Mouse (Mus musculus) intestine, postnatal 0 days (tissue): ENCODE results near the gene Sucla2. TPM values are rescaled to one million over a fixed set of nuclear protein-coding genes. Genes with fewer than 3 reads are reported as not detected.
A peak's percentile ranks its signal among the peaks of the same experiment; 100 is the strongest.

Experiments used
- ATAC-seq: fragments of 200-750 bp; cut with Nextera tagmentation; 2 replicates; pipeline ENCODE4 v1.8.0; 2017; ENCODE audit warnings: mild to moderate bottlenecking, moderate TSS enrichment, moderate library complexity
- H3K27ac ChIP-seq: fragments of 300-500 bp; sonication (generic); 2 replicates; pipeline ENCODE4 v1.5.1; 2014; ENCODE audit warnings: mild to moderate bottlenecking, low read depth, low read length, moderate library complexity
- H3K27me3 ChIP-seq: fragments of 300-500 bp; sonication (generic); replicated peaks from 2 replicates; pipeline ENCODE4 v1.6.1; 2014; ENCODE audit warnings: low read length, mixed read lengths; ENCODE audit not compliant: control insufficient read depth, insufficient read depth
- H3K36me3 ChIP-seq: fragments of 300-500 bp; sonication (generic); 2 replicates; pipeline ENCODE4 v1.6.1; 2014; ENCODE audit warnings: mild to moderate bottlenecking, moderate library complexity; ENCODE audit not compliant: control insufficient read depth, insufficient read depth
- H3K4me1 ChIP-seq: fragments of 300-500 bp; sonication (generic); replicated peaks from 2 replicates; pipeline ENCODE4 v1.6.1; 2014; ENCODE audit warnings: antibody characterized with exemption, low read length, mixed read lengths; ENCODE audit not compliant: control insufficient read depth, insufficient read depth
- H3K4me2 ChIP-seq: fragments of 300-500 bp; sonication (generic); replicated peaks from 2 replicates; pipeline ENCODE4 v1.6.1; 2014; ENCODE audit warnings: low read depth, mild to moderate bottlenecking, moderate library complexity
- H3K4me3 ChIP-seq: fragments of 300-500 bp; sonication (generic); 2 replicates; pipeline ENCODE4 v1.5.1; 2014; ENCODE audit warnings: low read depth, low read length
- H3K9ac ChIP-seq: fragments of 300-500 bp; sonication (generic); 2 replicates; pipeline ENCODE4 v1.6.1; 2014; ENCODE audit warnings: mild to moderate bottlenecking, low read depth, low read length
- H3K9me3 ChIP-seq: fragments of 300-500 bp; sonication (generic); 2 replicates; pipeline ENCODE4 v1.6.1; 2016; ENCODE audit warnings: mixed run types; ENCODE audit not compliant: control insufficient read depth
- CTCF ChIP-seq: sonication (generic); IDR thresholded peaks from 2 replicates; pipeline ENCODE4 v1.5.1; 2016; ENCODE audit warnings: low read depth, mild to moderate bottlenecking, control low read depth, antibody characterized with exemption, moderate library complexity
- WGBS: fragments of 180-500 bp; shearing (Covaris S2); extraction: QIAGEN DNeasy Blood & Tissue Kit; methylation state at CpG from one replicate; pipeline ENCODE4 v1.1.7; 2014; 5-methylcytosine and 5-hydroxymethylcytosine counted together
- polyA plus RNA-seq: library from polyadenylated mRNA; unstranded; fragments of >200 nt; fragmentation: Nextera tagmentation; extraction: Ambion mirVana; gene quantifications from 2 replicates; pipeline ENCODE4 v1.2.1, GENCODE M21; 2015

Gene Sucla2
- polyA plus RNA-seq, 1 experiment from 2014 or later = 202 TPM

DNA sequence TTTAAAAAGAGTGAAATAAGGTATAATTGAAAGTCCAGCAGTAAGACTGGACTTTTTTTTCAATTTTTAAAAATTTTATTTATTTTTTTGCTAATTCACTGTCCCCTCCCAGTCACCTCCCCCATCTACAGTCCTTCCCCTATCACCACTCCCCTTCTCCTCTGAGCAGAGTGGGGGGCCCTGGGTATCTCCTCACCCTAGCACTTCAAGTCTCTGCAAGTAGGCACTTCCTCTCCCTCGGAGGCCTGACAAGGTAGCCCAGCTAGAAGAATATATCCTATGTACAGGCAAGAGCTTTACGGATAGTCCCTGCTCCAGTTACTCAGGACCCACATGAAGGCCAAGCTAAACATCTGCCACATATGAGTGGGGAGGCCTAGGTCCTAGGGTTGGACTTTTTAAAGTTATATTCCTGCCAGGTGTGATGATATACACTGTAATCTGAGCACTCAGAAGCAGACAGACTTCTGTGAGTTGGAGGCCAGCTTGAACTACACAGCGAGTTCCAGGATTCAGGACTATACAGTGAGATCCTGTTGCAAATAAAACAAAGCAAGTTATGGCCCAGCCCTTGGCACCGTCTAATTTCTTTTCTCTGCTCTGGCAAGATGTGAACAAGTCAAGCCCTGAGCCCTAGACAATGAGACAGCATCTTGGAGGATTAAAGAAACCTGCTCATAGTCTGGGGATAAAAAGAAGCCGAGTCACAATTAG lies 41.4 kb upstream of the Sucla2 start:
- H3K4me2 ChIP-seq = no peak overlapping the region
- H3K4me1 ChIP-seq = no peaks in the 10 kb centered on the region
- ATAC-seq = no peak
- H3K9ac ChIP-seq = no peak overlapping the region
- no peak overlapping the region for H3K4me3 ChIP-seq
- H3K27ac ChIP-seq = no peak overlapping the region
- H3K36me3 ChIP-seq = no peaks in the 10 kb centered on the region
- TF ChIP-seq CTCF = no peak
- 81% methylated on average over 5 of the region's 5 CpGs for WGBS
- no peaks in the 10 kb centered on the region for H3K9me3 ChIP-seq
- no peaks in the 10 kb centered on the region for H3K27me3 ChIP-seq

- WGBS = 76% methylated on average over 3 of the region's 3 CpGs
- H3K9me3 ChIP-seq = no peaks in the 10 kb centered on the region
- H3K9ac ChIP-seq = no peak overlapping the region
- ATAC-seq = no peak
- peak; percentile 26; the same call in 1 of the 2 replicates for TF ChIP-seq CTCF
- H3K4me3 ChIP-seq = no peak overlapping the region
- H3K4me2 ChIP-seq = no peak overlapping the region
- no peaks in the 10 kb centered on the region for H3K4me1 ChIP-seq
- no peak overlapping the region for H3K27ac ChIP-seq
- H3K27me3 ChIP-seq = no peaks in the 10 kb centered on the region
- no peaks in the 10 kb centered on the region for H3K36me3 ChIP-seq
Measured at GRCm38 (mm10) chr14:73484366-73485110, 40.6 kb upstream of the Sucla2 start.

- H3K4me2 ChIP-seq = no peak overlapping the region
- H3K4me1 ChIP-seq = no peaks in the 10 kb centered on the region
- no peak for ATAC-seq
- no peak overlapping the region for H3K27ac ChIP-seq
- H3K4me3 ChIP-seq = no peak overlapping the region
- 56% methylated on average over 5 of the region's 5 CpGs for WGBS
- TF ChIP-seq CTCF = no peak
- H3K27me3 ChIP-seq = no peaks in the 10 kb centered on the region
- no peaks in the 10 kb centered on the region for H3K9me3 ChIP-seq
- H3K36me3 ChIP-seq = no peaks in the 10 kb centered on the region
- no peak overlapping the region for H3K9ac ChIP-seq
Measured at GRCm38 (mm10) chr14:73486641-73487040, 38.5 kb upstream of the Sucla2 start.

DNA sequence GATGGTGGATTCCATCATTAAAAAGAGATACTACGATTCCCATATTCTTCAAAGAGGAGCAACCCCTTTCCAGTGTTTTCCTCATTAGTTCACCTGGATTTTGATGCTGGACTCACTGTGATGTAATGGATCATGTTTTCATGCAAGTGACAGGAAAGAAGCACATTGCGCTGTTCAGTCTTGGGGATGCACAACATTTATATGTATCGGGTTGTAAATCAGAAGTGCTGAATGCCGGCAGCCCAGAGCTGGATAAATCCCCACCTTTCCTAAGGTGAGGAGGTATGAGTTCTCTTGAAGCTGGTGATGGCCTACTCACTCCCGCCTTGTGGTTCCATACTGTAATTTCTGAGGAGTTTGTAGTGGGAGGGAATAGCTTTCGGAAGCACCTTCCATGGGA lies 31.8 kb upstream of the Sucla2 start:
- ATAC-seq = no peak
- H3K36me3 ChIP-seq = no peaks in the 10 kb centered on the region
- no peak for TF ChIP-seq CTCF
- H3K4me2 ChIP-seq = no peak overlapping the region
- H3K27ac ChIP-seq = no peak overlapping the region
- H3K9me3 ChIP-seq = no peaks in the 10 kb centered on the region
- H3K9ac ChIP-seq = no peak overlapping the region
- 92% methylated on average over 6 of the region's 6 CpGs for WGBS
- H3K4me1 ChIP-seq = no peaks in the 10 kb centered on the region
- H3K4me3 ChIP-seq = no peak overlapping the region
- no peaks in the 10 kb centered on the region for H3K27me3 ChIP-seq

DNA sequence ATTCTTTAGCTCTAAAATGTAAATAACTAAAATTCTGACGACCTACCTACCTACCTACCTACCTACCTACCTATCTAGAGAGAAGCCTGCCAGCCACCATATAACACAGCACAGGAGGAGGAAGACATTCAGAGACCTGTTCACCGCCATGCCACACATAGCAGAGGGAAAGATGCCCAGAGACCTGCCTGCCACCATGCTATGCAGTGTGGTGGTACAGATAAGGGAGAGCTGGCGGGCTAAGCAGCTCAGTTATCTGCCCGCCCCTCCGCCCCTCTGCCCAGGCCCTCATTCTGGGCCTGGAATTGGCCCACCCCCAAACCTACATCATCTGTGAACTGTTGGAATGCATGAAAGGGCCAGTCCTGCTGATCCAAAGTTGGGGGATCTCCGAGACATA lies 31.0 kb upstream of the Sucla2 start:
- 75% methylated on average over 6 of the region's 6 CpGs for WGBS
- H3K4me3 ChIP-seq = no peak overlapping the region
- ATAC-seq = no peak
- H3K27ac ChIP-seq = no peak overlapping the region
- H3K4me2 ChIP-seq = no peak overlapping the region
- no peaks in the 10 kb centered on the region for H3K9me3 ChIP-seq
- H3K9ac ChIP-seq = no peak overlapping the region
- no peak for TF ChIP-seq CTCF
- H3K36me3 ChIP-seq = no peaks in the 10 kb centered on the region
- no peaks in the 10 kb centered on the region for H3K27me3 ChIP-seq
- H3K4me1 ChIP-seq = no peaks in the 10 kb centered on the region

- no peaks in the 10 kb centered on the region for H3K27me3 ChIP-seq
- no peaks in the 10 kb centered on the region for H3K36me3 ChIP-seq
- peak; percentile 32; the same call in 1 of the 2 replicates for TF ChIP-seq CTCF
- ATAC-seq = no peak
- no peak overlapping the region for H3K27ac ChIP-seq
- H3K4me2 ChIP-seq = no peak overlapping the region
- H3K4me1 ChIP-seq = no peaks in the 10 kb centered on the region
- no peaks in the 10 kb centered on the region for H3K9me3 ChIP-seq
- WGBS = 67% methylated on average over 7 of the region's 7 CpGs
- no peak overlapping the region for H3K4me3 ChIP-seq
- H3K9ac ChIP-seq = no peak overlapping the region
Measured at GRCm38 (mm10) chr14:73495753-73496152, 29.4 kb upstream of the Sucla2 start.
